Mouse (Mus musculus) C2C12 (cell line): ENCODE data around the gene Mrpl33. TPM values are rescaled to one million over a fixed set of nuclear protein-coding genes. Genes with fewer than 3 reads are reported as not detected.

ENCODE experiments used
- H3K27me3 ChIP-seq: one replicate; pipeline ENCODE4 v1.6.1; 2011; ENCODE audit not compliant: control insufficient read depth, insufficient read depth, insufficient read length
- H3K36me3 ChIP-seq: one replicate; pipeline ENCODE4 v1.6.1; 2011; ENCODE audit not compliant: control insufficient read depth, insufficient read depth
- H3K4me3 ChIP-seq: one replicate; pipeline ENCODE4 v1.5.1; 2011; ENCODE audit warnings: mild to moderate bottlenecking, control low read depth; ENCODE audit not compliant: poor library complexity, insufficient read depth, severe bottlenecking
- H3K79me2 ChIP-seq: one replicate; pipeline ENCODE4 v1.6.1; 2011; ENCODE audit not compliant: control insufficient read depth, insufficient read depth
- H3K79me3 ChIP-seq: one replicate; pipeline ENCODE4 v1.6.1; 2011; ENCODE audit warnings: low read depth, control low read depth
- H3ac ChIP-seq: one replicate; pipeline ENCODE3; 2011; ENCODE audit warnings: low read depth; ENCODE audit not compliant: control insufficient read depth, insufficient read length
- CEBPB ChIP-seq: IDR thresholded peaks from one replicate; pipeline ENCODE4 v1.6.1; 2011; ENCODE audit warnings: low read depth, mild to moderate bottlenecking, control low read depth, moderate library complexity
- CTCF ChIP-seq: IDR thresholded peaks from one replicate; pipeline ENCODE4 v1.5.1; 2011; ENCODE audit not compliant: control insufficient read depth, insufficient read depth, insufficient read length
- FOSL1 ChIP-seq: IDR thresholded peaks from one replicate; pipeline ENCODE4 v1.8.0; 2011; ENCODE audit warnings: mild to moderate bottlenecking, low read length; ENCODE audit not compliant: poor library complexity, insufficient read depth, severe bottlenecking
- MAX ChIP-seq: IDR thresholded peaks from one replicate; pipeline ENCODE4 v1.6.1; 2011; ENCODE audit warnings: mild to moderate bottlenecking, control low read depth
- MYOD1 ChIP-seq: IDR thresholded peaks from one replicate; pipeline ENCODE4 v1.6.1; 2011; ENCODE audit warnings: low read depth; ENCODE audit not compliant: control insufficient read depth, insufficient read length
- MYOG ChIP-seq: IDR thresholded peaks from one replicate; pipeline ENCODE4 v1.6.1; 2011; ENCODE audit not compliant: control insufficient read depth, insufficient read length; ENCODE audit errors: extremely low read depth
- USF1 ChIP-seq: IDR thresholded peaks from one replicate; pipeline ENCODE4 v1.6.1; 2011; ENCODE audit warnings: low read depth, mild to moderate bottlenecking, control low read depth, moderate library complexity
- polyA plus RNA-seq: library from polyadenylated mRNA; unstranded; fragments of >200 nt; fragmentation: generic; extraction: Trizol; gene quantifications from one replicate; pipeline ENCODE4 v1.2.1, GENCODE M21; 2012; ENCODE audit warnings: missing spikeins

The Mrpl33 gene
- polyA plus RNA-seq, 1 experiment = 228 TPM

DNA sequence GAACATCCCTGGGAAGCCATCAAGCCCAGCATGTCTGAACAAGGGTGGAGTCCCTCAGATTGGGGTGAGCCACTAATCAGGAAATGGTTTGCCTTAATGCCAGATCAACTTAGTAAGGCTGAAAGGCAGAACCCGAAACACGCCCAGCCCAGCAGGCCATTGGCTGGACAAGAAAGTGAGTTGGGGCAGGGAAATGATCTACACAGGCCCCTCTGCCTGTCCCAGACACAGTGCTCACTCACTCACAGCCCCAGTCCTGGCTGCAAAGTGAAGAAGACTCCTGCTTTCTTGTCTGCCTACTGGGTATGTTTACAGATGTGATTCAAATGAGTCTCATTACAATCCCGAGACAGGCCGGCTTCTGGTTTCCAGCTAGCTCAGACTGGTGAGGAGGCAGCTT, 37.4 kb downstream of the Mrpl33 start:
- no peaks in the 10 kb centered on the region for H3K79me2 ChIP-seq
- no peaks in the 10 kb centered on the region for H3K27me3 ChIP-seq
- no peaks in the 10 kb centered on the region for H3K79me3 ChIP-seq
- no peak overlapping the region for H3K4me3 ChIP-seq
- no peak overlapping the region for H3ac ChIP-seq
- H3K36me3 ChIP-seq = no peaks in the 10 kb centered on the region
- TF ChIP-seq MYOD1 (no peak), USF1 (no peak), CTCF (no peak), FOSL1 (no peak), CEBPB (no peak), MYOG (no peak), MAX (no peak)

DNA sequence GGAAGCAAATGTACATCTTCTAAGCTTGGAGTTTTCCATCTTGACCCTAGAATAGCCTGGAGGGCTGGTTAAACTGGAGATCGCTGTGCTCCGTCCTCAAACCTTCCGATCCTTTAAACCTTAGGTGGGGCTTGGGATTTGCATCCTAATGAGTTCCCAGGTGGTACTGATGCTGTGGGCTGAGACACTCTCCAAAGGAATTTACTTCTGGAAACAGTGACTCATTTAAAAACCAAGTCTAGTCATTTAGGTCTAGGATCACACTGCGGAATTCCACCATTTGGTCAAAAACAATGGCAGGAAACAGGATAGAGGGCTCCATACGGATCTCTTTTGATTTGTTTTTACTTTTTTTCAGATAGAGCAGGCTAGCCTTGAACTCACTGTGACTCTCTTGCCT, 37.9 kb downstream of the Mrpl33 start:
- Histone ChIP-seq H3K27me3 (no peaks in the 10 kb centered on the region), H3ac (no peak overlapping the region), H3K36me3 (no peaks in the 10 kb centered on the region), H3K79me2 (no peaks in the 10 kb centered on the region), H3K79me3 (no peaks in the 10 kb centered on the region), H3K4me3 (no peak overlapping the region)
- no peak for TF ChIP-seq MYOG
- TF ChIP-seq MAX = no peak
- no peak for TF ChIP-seq CEBPB
- no peak for TF ChIP-seq USF1
- TF ChIP-seq MYOD1 = no peak
- TF ChIP-seq FOSL1 = no peak
- no peak for TF ChIP-seq CTCF

DNA sequence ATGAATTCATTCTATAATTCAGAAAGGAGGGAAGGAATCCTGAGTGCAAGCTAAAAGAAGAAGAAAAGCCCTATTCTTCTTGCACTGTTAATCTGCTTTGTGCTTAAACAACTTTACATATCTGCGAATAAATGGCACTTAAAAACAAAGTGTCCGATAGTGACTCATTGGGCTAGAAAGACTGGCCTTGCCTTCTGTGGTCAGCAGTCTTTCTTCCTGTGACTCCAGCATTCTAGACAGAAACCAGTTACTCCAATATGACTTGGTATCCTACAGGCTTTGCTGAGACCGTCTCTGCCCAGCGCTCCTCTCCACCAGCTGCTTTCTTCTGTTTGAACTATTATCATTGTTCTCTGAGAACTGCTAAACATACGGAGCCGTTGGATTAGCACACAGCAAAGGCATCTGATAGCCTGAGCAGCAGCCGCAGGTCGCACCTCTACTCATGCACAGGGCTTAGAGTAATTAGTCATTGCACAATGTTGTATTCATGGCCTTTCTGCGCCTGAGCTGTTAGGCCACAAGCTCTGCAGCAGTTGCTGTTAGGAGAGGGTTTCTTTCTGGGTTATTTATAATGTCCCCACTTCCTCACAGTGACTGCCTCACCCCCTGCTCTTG, 40.0 kb downstream of the Mrpl33 start:
- H3K79me2 ChIP-seq = no peaks in the 10 kb centered on the region
- H3K27me3 ChIP-seq = no peaks in the 10 kb centered on the region
- H3K36me3 ChIP-seq = peaks cover 5% of the 10 kb centered on the region
- TF ChIP-seq MYOD1 = peak; percentile 29
- no peak for TF ChIP-seq USF1
- no peak for TF ChIP-seq CTCF
- TF ChIP-seq CEBPB = peak; percentile 97
- no peak for TF ChIP-seq MYOG
- TF ChIP-seq MAX = peak; percentile 54
- TF ChIP-seq FOSL1 = peak; percentile 2
- no peak overlapping the region for H3ac ChIP-seq
- H3K79me3 ChIP-seq = no peaks in the 10 kb centered on the region
- no peak overlapping the region for H3K4me3 ChIP-seq

DNA sequence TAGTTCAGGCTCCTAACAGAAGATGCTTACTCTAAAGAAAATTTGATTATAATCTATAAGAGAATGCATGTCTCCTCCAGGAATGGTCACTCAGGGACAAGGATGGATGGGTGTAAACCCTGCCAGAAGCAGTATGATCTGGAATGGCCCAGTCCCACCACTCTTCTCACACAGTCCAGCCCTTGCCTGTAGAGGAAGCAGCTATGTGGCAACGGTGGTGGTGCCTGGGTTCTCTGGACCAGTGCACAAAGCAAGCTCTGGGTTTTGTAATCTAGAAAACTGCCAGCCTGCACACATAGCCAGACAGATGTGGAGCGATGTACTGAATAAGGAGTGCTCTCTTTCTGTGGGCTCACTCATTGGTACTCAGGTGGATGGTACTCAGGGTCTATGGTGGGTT, 43.8 kb downstream of the Mrpl33 start:
- Histone ChIP-seq H3K27me3 (no peaks in the 10 kb centered on the region), H3K79me3 (no peaks in the 10 kb centered on the region), H3K36me3 (peaks cover 7% of the 10 kb centered on the region), H3K4me3 (no peak overlapping the region), H3ac (no peak overlapping the region), H3K79me2 (no peaks in the 10 kb centered on the region)
- no peak for TF ChIP-seq USF1
- no peak for TF ChIP-seq MYOG

DNA sequence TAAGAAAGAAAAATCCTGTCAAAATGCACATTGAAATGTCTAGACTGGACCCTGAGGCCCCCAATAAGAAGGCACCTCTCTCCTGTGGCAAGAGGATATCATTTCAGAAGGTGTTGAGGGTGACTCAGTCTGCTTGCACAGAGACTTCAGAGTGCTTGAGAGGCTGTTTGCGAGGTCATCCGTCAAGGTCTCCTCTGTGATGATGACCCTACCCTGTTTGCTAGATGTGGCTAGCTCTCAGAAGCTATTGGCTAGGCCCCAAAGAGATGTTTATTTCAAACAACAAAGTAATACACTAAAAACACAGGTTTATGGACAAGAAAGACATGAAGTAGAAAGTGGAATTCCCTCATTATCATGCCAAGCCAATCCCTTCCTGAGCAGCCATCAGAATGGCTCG, 45.6 kb downstream of the Mrpl33 start:
- TF ChIP-seq MYOD1 (no peak), MYOG (no peak), FOSL1 (no peak), CEBPB (no peak), MAX (no peak), CTCF (no peak), USF1 (no peak)
- no peak overlapping the region for H3K4me3 ChIP-seq
- H3K79me3 ChIP-seq = no peaks in the 10 kb centered on the region
- H3K27me3 ChIP-seq = no peaks in the 10 kb centered on the region
- H3K79me2 ChIP-seq = no peaks in the 10 kb centered on the region
- H3K36me3 ChIP-seq = peaks cover 7% of the 10 kb centered on the region
- no peak overlapping the region for H3ac ChIP-seq

DNA sequence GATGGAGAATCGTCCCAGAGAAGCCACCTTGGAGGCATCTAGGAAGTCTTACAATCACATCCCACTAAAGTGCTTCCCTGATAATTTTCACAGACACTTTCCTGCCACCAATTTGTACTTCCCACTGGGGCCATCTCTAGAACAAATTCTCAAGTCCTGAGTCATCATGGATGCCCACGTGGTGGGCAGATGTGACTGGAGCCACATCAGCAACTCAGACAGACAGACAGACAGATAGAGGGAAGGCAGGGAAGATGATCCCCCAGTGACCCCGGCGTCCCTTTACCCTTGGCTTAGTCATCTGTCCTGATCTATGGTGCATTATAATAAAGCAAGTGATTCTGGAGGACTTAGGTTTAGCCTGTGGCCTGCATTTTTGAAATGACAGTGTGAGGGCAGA, 47.5 kb downstream of the Mrpl33 start:
- Histone ChIP-seq H3K36me3 (peaks cover 7% of the 10 kb centered on the region), H3K79me2 (no peaks in the 10 kb centered on the region), H3K4me3 (no peak overlapping the region), H3ac (no peak overlapping the region), H3K27me3 (no peaks in the 10 kb centered on the region), H3K79me3 (no peaks in the 10 kb centered on the region)
- no peak for TF ChIP-seq MYOD1
- peak; percentile 65 for TF ChIP-seq FOSL1
- TF ChIP-seq CTCF = no peak
- peak; percentile 86 for TF ChIP-seq USF1
- no peak for TF ChIP-seq CEBPB
- TF ChIP-seq MYOG = no peak
- peak; percentile 97 for TF ChIP-seq MAX
